Mouse (Mus musculus): ENCODE data around the gene Rnf220. TPM values are rescaled to one million over a fixed set of nuclear protein-coding genes. Genes with fewer than 3 reads are reported as not detected.
A peak's percentile ranks its signal among the peaks of the same experiment; 100 is the strongest.

Rnf220 gene
- polyA plus RNA-seq, 1 experiment: 193 TPM

DNA sequence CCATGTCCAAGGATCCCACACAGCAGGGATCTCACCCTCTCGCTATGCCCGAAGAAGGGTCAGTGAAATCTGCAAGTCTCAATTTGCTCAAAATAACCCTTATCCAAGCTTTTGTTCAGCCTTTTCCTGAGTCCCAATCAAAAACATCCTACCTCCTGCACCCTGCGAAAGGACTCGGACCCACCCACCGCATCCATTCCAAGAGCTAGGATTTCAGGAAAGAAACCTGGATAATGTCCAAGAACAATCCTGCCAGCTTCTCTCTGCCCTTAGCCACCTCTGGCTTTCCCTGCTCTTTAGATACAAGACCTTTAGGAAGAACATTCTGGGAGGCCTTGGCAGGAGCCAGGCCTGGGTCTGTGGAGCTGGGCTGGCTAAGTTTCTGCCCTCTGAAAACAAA is 144.8 kb downstream of the Rnf220 start:
- DNase-seq (ENCODE audit: extremely low spot score in 1 of 2, low spot score in 1 of 2): no peak

DNA sequence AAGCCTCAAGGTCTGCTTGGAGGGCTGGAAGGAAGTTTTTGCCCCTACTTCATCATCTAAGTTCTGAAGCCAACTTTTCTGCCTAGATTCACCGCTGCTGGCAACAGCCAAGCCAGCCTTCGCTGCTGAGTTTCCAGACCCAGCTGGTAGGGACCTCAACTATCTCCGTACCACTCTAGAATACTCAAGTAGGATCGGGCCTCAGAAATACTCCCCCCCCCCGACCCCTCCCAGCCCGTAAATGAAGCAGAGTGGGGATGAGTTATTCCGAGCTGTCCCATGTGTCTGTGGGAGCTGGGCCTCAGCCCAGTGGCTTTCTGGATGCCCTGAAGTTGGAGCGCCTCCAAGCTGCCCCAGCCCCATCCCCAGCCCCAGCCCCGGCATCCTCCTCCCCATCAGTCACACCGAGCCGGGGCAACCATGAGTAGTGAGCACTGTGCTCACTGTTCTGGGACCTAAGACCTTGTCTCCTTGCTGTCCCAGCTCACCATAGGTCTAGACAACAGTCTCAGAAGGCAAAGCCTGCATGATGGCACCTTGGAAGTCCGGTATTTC is 146.6 kb downstream of the Rnf220 start:
- no peak for DNase-seq (ENCODE audit: extremely low spot score in 1 of 2, low spot score in 1 of 2)

DNA sequence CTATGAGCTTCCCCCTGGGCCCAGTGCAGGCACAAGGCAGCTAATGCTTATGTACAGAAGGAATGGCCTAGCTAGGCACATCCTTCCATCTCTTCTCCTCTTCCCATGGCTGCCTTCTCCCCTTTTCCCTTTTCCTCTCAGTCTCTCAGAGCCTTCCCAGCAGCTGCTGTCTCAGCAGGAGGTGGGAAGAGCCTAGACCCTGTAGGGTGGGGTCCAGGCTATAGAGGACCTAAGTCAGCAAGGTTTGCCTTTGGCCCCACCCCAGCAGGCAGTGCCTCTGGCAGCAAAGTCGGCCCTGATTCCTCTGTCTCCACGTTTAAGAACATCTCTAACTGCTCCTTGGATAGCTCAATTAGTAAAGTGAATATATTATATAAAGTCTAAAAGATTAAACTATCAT is 147.5 kb downstream of the Rnf220 start:
- no peak for DNase-seq (ENCODE audit: extremely low spot score in 1 of 2, low spot score in 1 of 2)

DNA sequence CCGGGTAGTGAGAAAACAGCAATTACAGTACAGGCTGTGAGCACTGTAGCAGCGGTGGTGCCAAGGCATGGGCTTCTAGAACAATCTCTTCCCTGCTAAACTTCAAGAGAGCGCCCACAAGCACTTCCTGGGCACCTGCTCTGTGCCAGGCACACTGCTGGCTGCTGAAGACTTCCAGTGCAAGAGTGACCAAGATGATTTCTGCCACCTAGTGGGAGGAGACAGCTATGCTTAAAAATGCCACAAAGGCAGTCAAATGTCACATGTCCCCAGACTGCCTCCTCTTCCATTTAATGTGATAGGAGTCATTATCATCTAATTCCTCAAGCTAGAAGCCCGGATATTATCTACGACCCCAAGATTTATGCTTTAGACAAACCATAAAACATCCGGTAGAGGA is 150.8 kb downstream of the Rnf220 start:
- peak in 1 of 2 experiments; percentile 53 for DNase-seq (ENCODE audit: extremely low spot score in 1 of 2, low spot score in 1 of 2)

DNA sequence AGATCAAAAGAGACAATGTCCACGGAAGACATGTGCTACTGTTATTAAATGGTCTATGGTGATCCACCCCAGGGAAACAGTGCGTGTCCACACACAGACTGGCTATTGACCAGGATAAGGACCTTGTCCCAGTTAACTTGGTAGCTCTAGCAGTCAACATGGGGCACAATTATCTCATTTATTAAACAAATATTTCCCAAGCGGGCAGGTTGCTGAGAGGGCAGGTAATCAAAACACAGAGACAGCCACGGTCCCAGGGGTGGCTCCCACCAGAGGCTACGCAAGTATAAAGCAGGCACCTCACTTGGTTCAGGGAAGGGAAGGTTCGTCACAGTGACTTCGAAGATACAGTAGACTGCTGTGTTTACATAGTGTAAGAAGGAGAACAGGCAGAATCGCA is 153.5 kb downstream of the Rnf220 start:
- DNase-seq (ENCODE audit: extremely low spot score in 1 of 2, low spot score in 1 of 2): no peak

DNA sequence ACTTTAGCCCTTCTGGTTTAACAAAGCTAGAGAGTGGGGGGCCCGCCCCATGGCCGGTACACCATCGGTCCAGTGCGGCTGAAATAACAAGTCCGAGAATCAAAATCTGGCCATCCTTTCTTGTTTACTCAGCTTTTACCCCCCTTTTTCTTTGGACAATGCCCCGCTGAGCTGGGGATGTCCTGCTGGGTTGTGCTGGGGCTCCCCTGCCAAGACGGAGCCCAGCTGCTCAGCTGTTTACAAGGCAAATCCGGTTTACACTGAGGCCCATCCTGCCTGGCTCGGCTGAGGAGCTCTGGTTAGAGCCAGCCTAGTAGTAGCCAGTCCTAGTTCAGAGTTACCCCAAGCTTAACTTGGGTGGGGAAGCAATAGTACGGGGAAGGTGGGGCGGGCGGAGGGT is 154.1 kb downstream of the Rnf220 start:
- DNase-seq (ENCODE audit: extremely low spot score in 1 of 2, low spot score in 1 of 2): no peak

DNA sequence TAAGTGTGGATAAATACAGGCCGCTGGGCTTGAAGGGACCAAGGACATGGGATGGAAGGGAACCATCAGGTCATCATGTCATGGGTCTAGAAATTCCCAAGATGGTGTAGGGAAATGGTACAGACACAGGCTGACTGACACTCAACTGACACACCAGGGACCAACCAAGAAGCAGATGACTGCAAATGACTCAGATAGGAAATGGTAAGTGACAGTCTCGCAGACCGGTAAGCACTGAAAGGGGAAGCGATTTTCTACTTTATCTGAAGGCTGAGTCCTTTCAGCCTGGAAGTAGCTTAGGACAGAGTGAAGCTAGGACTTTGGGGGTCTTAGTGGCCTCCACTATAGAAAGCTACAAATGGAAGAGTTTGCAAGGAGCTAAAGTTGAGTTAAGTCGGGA is 155.6 kb downstream of the Rnf220 start:
- DNase-seq (ENCODE audit: extremely low spot score in 1 of 2, low spot score in 1 of 2): no peak

DNA sequence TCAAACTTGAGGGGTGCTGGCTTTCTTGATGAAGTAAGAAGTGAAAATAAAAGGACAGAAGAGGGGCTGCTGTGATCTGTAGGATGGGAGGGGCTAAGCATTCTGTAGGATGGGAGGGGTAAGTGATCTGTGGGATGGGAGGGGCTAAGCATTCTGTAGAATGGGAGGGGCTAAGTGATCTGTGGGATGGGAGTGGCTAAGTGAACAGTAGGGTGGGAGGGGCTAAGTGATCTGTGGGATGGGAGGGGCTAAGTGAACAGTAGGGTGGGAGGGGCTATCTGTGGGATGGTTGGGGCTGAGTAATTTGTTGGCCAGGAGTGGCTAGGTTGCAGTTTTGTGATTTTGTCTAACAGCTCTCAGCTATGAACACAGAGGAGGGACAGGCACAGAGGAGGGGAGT is 157.1 kb downstream of the Rnf220 start:
- DNase-seq (ENCODE audit: extremely low spot score in 1 of 2, low spot score in 1 of 2): no peak

DNA sequence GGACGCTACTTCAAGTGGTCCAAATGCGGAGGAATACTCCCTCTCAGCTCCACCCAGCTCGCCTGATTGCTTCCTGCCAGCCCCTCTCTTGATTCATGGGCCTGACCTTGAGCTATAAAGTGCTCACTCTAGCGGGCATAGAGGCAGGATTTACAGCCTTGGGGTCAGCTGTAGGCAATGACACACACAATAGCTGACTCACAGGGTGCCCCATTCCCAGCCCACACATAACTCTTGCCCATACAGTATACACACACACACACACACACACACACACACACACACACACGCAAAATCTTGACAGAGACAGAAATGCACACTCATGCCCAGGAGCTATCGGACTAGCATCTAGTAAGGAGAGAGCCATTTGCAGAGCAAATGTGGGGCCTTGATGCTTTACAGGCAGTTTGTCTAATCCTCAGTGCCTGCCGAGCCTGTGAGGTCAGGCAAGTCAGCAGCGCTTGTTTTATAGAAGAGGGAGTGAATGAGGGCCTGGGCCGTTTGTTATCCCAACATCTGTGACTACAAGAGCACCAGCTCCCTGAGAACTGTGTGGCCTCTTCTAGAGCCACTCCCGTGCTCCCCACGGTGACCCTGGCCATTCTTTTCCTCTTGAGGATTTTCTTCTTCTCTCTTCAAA is 165.9 kb downstream of the Rnf220 start:
- DNase-seq (ENCODE audit: extremely low spot score in 1 of 2, low spot score in 1 of 2): no peak

DNA sequence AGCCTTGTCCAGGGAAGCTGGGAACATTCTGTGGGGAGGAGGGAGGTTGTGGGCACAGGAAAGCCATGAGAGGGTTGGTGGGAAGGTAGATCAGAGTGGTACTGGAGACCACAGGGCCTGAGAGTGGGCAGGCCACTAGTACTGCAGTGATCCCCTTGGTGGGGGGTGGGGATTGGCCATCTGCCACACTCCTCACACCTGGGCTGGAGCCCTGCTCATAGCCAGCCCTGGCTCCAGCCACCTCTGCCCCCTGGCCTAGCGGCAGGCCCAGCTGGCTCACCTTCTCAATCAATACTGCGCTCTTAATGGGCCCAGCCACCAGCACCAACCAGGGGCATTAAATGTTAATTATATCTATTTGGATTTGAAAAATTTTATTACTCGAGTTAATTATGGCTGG is 166.7 kb downstream of the Rnf220 start:
- DNase-seq (ENCODE audit: extremely low spot score in 1 of 2, low spot score in 1 of 2): no peak

DNA sequence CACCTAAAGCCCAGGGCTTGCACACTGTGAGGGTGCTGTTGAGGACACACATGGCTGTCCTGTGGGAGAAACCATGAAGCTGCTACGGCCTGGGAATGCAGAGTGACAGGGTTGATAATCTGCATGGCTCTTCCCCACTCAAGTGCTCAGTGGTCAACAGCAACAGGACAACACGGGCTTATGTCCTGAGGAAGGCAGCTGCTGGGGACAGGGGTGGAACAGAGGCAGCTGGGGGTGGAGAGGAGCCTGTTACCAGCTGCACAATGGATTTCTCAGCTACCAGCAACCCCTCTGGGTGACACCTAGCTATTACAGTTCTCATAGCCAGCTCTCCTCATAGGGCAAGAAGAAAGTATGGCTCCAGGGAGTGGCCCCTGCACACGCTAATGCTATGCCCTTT is 169.9 kb downstream of the Rnf220 start:
- no peak for DNase-seq (ENCODE audit: extremely low spot score in 1 of 2, low spot score in 1 of 2)

DNA sequence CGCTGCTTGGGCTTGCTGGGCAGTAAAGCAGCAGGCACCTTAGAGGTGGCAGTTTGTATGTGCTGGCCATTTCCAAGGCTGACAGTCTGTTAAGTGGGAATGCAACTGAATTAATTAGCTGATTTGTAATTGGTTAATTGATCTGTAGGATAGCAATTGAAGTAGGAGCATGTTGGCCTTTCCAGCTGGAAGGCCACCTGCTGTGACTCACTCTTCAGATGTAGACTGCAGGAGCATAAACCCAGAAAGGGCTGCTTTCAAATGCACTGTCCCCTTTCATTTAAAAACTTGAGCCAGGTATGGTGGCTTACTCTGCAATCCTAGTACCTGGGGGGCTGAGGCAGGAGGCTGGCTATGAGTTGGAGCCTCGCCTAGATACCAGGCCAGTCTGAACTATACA is 171.8 kb downstream of the Rnf220 start:
- DNase-seq (ENCODE audit: extremely low spot score in 1 of 2, low spot score in 1 of 2): no peak

DNA sequence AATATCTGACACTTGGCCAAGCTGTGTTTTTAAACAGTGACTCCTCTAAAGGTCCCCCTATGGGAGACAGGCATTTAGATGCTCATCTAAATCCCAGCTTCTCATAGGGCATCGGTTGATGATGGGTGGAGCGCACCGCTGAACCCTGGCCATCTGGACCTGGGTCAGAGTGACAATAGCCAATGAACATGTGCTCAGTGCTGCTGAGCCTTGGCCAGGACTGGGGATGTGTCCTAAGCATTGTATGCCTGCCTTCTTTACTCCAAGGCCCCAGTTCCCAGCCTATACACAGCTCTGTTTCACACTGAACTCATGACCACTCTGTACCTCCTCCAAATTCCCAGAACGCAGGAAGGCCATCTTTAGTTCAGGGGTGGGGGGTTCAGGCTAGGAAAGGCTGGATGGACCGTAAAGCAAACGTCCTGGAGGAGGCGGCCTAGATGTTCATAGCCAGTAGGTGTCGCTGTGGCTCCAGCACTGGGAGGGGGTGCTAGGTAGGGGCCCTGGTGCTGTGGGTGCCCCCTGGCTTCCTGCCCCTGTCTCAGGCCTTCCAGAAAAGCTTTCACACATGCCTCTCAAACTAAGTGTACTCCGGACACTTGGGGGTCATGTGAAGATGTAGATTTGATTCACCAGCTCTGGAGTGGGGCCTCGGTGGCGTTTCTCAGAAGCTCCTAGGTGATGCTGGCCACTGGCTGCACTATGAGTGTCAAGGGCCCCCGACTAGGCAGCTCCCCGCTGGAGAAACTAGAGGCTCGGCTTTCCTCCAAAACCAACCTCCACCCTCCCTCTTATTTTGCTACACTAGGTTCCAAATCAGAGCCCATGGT is 173.1 kb downstream of the Rnf220 start:
- DNase-seq (ENCODE audit: extremely low spot score in 1 of 2, low spot score in 1 of 2): peak in 1 of 2 experiments; percentile 57

DNA sequence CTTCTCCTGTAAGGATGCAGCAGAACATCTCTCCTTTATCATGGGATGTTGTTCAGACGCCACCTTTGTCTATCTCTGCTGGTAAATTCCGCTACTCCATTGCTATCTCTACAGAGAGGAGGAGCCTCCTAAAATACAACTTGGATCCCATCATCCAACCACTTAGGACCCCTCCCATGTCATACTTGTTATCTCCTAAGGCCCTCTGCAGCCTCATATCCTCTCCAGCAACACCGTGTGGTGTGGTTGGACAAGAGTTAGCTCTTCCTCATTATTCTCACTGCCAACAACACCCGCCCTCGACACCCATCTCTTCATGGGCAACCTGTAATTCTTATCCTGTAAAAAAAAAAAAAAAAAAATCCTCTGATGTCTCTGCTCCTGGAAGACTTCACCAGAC is 175.8 kb downstream of the Rnf220 start:
- DNase-seq (ENCODE audit: extremely low spot score in 1 of 2, low spot score in 1 of 2): no peak

DNA sequence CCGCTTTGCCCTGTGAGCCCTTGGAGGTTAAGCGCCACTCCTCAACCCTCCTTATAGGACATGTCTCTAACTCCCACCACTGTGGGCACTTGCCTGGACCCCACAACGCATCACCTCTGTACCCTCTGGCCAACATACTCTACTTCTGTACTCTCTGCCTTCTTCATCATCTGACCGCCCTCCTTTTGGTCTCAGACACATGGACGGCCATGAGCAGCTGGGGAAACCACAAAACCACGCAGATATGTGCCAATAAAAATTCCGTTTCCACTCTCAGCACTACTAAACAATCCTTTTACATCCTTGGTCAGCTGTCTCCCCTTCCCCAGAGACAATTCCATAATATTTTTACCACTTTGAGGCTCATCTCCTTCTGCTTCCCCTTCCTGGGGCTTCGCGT is 178.3 kb downstream of the Rnf220 start:
- no peak for DNase-seq (ENCODE audit: extremely low spot score in 1 of 2, low spot score in 1 of 2)

DNA sequence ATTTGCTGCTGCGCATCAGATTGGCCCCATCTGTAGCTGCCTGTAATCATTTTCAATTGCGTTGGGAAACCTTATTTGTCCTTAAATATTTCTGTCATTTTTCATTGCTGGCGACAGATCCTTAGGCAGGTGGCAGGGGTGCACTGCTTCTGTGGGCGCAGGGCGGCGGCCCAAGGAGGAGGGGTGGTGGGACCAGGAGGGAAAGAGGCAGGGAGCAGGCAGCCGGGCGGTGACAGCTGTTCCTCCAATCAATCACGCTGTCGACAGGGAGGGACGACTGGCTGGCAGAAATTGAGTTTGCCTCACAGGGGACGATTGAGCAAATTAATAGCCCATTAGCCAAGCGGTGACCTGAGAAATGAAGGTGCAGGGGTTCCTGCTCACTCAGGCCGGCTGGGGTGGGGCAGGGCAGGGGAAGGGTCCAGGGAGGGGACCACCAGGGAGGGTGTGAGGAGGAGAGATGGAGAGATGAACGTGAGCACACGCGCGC is 179.1 kb downstream of the Rnf220 start:
- no peak for DNase-seq (ENCODE audit: extremely low spot score in 1 of 2, low spot score in 1 of 2)

DNA sequence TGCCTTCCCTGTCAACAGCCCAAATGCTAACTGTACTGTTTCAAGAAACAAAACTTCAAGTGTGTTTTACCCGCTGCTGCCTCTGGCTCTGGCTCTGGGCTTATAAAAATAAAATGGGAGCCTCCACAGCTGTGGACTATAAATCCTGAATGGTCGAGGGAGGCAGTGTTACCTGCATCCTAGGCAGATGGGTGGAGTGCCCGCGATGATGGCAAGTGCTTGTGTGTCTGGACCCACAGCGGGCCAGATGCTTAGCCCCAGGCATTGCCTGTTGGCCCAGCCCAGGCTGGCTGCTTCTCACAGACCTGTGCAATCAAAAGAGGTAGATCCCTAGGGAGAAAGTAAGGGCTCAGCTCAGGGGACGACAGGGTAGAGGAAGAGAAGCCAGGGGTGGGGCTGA is 180.1 kb downstream of the Rnf220 start:
- DNase-seq (ENCODE audit: extremely low spot score in 1 of 2, low spot score in 1 of 2): no peak

DNA sequence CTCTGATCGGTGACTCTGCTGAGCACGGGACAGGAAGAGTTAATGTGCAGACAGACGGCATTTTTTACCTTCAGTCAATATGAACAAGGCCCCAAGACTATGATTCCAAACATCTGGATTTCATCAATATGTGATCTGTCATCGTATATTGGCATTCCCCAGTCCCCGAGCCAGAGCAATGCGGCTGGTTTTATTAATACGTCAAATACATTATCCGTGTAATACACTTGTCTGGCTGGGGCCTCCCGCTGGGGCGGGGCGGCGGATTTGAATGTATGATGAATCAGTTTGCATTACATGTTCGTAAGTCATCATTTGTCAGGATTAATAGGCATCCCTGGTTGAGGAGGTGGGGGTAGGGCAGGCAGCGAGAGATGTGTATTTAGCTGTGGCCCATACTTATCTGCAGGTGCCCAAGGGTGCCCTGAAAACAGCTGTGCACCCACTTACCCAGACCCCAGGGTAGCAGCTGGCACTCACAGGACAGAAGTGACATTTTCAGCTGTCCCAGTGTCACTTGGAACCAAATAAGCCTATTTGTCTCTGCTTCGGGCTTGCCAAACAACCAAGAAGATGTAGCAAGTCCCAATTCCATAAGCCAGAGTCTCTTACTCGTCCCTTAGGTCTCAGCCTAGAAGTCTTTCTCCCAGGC is 181.9 kb downstream of the Rnf220 start:
- DNase-seq (ENCODE audit: extremely low spot score in 1 of 2, low spot score in 1 of 2): no peak

DNA sequence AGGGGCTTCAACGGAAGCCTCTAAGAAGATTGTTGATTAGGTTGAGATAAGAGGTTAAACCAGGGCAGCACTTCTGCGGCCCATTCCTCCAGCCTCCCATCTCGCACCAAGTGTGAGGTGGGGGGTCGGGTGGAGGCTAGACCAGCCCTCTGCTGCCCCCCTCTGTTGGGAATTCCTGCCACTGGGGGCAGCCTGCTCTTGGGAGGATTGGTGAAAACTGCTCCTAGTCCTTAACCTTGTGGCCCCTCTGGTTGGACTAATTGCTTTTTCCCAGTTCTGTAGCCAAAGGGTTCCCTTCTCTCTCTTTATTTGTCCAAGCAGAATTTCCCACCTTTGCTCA is 183.8 kb downstream of the Rnf220 start:
- no peak for DNase-seq (ENCODE audit: extremely low spot score in 1 of 2, low spot score in 1 of 2)

DNA sequence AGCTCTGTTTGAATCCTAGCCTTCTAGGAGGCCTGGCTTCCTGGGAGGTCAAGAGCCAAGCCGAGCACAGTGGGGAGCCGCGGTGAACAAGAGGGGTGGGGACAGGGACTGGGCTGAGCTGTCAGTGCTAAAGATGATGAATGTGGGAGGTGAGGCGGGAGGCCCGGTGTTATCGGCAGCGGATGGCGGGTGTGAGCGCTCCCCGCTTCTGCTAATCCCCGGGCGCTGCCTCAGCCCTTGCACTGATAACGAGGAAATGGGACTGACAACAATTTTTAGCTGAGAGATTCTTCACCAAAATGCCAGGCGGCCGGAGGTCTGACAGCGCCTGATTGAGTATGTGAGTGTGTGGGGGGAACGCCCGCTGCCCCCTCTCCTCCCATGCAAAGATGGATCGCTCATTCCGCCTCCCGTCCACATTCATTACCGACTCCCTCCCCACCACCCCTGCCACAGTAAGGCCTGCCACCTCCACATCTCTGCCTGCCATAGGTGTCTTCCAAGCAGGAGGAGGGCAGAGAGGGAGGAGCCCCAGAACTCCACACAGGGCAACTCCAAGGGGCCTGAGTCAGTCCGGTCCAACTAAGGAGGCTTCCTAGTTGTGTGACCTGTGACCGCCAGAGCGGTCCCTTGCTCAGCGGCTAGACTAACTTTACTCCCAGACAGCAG is 184.3 kb downstream of the Rnf220 start:
- DNase-seq (ENCODE audit: extremely low spot score in 1 of 2, low spot score in 1 of 2): no peak

DNA sequence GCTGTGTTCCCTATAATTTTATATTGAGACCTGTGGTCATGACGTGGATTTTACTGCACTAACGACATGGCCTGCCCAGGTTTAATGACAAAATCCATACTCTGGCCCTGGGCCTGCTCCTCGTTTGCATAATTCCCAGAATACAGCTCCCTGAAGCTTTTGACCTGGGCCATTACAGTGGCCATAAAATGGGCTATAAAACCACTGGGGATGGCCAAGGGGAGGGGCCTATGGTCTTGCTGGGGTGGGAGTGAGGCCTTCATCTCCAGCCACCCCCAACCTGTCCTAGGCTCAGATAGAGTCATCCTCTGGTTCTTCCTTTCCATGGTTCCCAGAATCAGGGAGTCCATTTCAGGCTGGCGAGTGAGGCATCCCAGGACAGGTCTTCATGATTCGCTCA is 185.0 kb downstream of the Rnf220 start:
- DNase-seq (ENCODE audit: extremely low spot score in 1 of 2, low spot score in 1 of 2): no peak

All from frontal cortex, adult 2 months (tissue).